Mouse (Mus musculus): Measurements from ENCODE around the gene Exoc3l2.

Gene Exoc3l2

DNA sequence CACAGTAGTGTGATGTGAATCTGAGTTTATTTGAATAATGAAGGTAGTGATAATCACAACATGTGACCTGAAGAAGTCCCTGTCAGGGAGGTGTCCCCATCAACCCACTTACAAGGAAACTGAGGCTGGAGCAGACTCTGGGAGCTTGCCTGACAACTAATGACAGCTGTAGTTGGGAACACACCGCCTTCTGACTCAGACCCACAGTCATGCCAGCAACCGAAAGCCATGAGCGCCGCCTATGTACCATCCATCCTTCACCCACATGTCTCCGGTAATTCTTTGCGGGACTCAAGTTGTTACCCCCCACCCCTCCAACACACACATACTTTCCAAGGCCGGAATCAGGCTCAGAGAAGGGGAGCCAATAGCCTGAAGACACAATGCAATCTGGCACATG lies 6.5 kb upstream of the Exoc3l2 start:
- no peak for DNase-seq (ENCODE audit: low read depth)

DNA sequence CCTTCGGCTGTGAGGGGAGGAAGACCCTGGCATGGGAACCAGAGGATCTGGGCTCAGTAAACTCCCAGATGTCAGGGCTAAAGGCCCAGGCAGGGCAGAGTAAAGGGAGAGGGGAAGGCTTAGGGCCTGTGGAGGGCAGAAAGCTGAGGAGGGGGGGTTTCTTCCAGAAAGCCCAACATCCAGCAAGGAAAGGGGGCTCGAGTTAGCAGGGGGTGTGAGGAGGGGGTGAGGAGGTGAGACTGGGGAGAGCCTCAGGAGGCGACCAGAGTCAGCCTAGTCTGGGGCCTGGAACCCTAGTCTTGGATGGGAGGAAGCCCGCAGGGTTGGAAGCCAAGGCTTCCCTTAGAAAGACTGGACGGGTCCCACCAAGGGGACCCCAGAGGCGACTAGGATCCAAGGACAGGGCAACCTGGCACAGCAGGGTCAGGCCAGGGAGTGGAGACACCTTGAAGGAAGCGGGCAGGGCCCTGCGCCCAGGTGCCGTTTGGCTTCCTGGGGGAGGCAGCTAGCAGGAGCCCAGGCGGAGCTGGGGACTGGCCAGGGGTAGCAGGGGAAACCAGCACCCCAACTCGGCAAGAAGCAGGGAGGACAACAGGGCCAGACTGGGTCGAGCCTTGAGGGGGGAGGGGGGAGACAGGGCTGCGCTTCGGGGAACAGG lies 5.6 kb upstream of the Exoc3l2 start:
- DNase-seq (ENCODE audit: low read depth) = no peak

DNA sequence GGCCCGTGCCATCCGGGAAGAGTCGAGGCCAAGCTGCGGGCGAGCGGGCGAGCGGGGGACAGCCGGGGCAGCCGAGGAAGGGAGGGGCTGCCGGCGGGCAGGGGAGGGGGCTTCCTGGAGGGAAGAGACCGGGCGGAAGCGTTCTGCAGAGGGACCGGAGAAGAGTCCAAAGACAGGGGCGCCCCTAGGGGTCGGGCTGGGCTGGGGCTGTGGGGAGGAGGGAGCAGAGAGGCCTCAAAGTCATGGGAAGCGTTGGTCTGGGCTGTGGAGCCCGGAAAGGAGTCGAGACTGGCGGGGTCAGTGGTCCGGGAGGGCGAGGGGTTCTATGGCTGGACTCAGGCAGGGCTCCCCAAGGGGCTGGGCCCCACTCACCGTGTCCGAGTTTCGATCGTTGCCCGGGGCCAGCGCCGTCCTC lies 5.1 kb upstream of the Exoc3l2 start:
- DNase-seq (ENCODE audit: low read depth) = peak; percentile 71

DNA sequence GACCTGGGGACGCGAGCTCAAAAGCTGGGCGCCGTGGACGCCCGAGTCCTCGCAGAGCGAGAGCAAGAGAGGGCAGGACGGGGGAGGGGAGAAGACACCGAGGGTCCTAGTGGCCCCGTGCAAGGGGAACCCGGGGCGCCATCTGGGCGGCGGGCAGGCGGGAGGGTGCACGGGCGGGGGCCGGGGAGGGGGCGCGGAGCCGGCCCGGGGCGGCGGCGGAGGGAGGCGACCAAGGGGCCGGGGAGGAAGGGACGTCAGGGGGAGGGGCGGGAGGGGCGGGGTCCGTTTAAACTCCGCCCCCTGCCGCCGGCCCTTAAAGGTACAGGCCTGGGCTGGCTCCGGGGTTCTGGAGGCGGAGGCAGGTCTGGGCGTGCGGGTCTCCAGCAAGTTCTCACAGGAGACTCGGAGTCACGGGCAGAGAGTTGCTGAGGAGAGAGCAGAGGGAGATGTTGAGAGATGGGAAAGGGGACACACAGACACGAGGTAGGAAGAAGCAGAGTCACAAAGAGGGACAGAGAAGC lies 4.5 kb upstream of the Exoc3l2 start, which contains the start of gene Mark4:
Mark4 (minus strand) TSS at position 231 of the 521 bp plus-strand sequence.
- DNase-seq (ENCODE audit: low read depth) = peak; percentile 87

DNA sequence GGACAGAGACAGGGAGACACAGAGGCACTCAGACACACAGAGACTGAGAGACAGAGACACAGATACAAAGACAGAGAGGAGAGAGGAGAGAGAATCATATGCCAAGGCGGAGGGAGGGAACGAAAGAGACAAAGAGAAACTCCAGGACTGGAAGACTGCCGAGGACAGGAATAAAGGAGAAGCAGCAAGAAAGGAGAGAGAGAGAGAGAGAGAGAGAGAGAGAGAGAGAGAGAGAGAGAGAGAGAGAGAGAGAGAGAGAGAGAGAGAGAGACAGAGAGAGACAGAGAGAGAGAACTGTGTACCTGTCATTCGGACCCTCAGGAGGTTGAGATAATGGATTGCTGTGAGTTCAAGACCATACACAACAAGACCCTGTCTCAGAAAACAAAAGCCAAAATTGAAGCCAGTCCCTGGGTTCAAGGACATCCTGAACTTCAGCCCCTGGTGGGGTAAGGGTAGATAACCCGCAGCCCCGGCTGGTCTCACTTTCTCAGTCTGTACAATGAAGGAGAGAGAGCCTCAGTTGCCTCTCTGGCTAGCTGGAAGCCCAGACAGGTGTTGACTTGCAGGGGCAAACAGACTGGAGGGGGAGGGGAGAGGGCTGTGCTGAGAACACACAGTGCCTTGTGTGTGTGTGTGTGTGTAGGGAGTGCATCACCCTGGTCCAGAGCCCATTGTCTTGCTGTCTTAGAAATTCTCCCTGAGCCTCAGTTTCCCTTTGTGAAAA lies 3.8 kb upstream of the Exoc3l2 start:
- DNase-seq (ENCODE audit: low read depth) = no peak

DNA sequence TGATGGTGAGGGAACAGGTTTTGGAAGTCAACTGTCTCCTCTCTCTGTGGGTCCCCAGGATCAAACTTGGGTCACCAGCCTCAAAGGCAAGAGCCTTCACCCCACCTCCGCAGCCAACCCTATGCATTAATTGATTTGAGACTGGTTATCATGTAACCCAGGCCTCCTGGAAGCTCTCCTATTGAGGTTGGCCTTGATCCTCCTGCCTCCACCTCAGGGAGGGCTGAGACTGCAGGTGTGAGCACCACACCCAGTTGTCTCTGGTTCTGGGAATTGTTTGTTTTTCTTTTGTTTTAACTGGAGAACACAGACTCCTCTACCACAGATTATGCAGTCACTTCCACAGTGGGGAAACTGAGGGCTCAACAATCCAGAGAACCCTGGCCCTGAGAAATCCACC lies 2.6 kb upstream of the Exoc3l2 start:
- DNase-seq (ENCODE audit: low read depth) = no peak

DNA sequence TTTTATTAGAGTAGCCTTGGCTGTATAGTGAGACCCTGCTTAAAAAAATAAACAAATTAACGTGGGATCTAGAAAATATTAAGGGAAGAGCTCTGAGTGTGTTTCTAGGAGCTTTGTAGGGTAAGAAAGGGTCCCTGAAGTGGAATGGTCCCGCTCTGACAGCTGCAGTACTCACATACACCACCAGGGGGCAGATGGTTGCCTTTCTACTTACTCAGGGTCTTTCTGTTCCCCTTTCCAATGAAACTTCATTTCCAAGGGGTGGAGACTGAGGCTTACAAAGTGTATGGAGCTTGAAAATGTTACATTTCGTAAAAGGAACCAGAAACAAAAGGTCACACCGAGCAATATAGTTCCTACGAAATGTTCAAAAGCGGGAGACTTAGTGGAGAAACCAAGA lies 1.6 kb upstream of the Exoc3l2 start:
- DNase-seq (ENCODE audit: low read depth) = peak; percentile 82

DNA sequence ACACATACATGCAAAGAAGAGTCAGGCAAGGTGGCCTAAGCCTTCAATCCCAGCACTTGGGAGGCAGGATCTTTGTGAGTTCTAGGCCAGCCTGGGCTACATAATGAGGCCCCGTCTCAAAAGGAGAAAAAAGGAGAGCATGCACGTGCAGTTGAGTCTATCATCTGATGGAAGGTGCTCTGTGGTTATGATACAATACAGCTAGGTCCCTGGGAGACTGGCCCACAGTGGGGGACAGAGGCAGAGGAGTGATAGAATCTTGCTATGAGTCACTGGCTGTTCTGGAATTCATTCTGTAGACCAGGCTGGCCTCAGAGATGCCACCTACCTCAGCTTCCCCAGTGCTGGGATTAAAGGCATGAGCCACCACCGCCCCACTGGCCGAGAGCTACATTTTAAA lies 688 bp upstream of the Exoc3l2 start:
- DNase-seq (ENCODE audit: low read depth) = peak; percentile 69

DNA sequence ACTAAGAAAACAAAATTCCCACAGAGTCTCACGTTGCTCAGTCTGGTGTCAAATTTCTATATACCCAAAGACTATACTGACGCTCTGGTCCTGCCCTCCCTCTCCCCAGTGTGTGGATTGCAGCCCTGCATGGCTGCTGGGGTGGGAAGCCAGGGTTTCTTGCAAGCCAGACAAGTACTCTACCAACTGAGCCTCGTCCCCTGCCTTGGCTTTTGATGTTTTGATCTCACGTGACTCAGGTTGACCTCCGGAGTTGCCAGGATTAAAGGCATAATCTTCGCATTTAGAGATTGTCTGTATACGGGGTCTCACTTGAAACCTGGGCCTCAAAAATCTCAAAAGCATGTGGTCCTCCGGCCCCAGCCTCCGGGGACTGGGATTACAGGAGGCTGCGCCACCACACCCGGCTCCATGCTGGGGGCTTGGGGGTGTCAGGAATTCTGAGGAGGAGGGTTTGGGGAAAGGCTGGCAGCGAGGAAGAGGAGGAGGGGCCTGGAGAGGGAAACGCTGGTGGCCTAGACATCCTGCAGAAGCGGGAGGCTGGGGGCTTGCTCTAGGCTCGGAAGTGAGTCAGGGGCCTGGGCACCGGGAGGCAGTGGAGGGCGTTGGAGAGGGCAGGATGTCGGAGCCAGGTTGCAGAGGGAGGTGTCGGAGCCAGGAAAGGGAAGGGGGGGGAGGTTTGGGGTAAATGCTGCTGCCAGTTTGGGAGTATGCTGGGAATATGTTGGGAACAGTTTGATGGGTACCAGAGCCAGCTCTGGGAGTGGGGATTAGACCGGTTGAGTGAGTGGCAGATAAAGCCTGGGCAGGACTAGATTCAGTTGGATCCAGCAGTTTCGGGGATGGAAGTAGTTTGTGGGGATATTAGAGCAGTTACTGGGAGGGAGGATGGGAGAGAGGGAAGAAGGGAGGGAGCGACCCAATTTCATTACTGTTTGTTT lies 1.5 kb downstream of the Exoc3l2 start:
- DNase-seq (ENCODE audit: low read depth) = peak; percentile 72

DNA sequence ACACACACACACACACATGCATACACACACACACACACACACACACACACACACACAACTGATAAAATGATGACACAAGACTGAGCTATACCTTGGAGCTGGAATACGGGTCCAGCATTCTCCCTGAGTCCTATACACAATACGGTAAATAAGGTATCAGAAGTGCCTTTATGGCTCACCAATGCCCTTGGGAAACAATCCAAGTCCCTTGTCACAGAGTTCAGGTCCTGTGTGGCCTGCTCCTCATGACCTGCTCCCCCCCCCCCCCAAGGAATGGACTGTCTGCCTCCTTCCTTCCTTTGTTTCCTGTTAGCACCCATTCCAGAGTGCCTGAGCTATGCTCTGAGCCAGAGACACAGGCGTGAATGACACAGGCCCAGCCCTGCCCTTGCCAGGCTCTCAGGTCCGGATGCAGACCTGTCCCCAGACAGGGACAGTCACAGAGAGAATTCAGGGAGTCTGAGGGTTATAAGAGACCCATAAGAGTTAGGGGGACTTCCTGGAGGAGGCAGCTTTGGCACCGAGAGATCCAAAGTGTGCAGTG lies 3.5 kb downstream of the Exoc3l2 start:
- DNase-seq (ENCODE audit: low read depth) = peak; percentile 54

DNA sequence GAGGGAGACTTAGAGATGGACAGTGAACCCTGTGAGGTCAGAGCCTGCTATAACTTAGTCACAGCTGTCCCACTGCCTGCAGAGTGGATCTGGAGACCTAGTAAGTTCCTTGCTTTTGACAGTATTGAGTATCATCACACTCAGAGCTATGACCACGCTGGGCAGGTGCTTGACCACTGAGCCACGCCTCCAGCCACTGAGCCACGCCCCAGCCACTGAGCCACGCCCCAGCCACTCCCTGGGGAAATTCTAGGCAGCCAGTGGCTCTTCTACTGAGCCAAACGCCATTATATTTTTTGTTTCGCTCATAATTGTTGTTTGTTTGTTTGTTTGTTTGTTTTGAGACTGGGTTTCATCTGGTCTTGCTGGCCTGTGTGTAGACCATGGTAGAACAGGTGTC lies 4.5 kb downstream of the Exoc3l2 start:
- DNase-seq (ENCODE audit: low read depth) = peak; percentile 62

DNA sequence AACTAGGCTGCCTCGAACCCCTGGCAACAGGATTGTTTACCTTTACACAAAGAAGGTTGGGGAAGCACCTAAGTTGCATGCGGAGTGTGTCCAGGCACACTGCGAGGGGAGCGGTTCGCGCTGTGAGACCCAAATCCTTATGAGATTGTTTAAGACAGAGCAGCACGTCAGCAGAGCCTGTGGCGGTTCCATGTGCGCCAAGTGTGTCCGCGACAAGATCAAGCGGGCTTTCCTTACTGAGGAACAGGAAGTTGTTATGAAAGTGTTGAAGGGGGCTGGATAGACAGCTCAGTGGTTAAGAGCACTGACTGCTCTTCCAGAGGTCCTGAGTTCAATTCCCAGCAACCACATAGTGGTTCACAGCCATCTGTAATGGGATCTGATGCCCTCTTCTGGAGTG lies 5.1 kb downstream of the Exoc3l2 start:
- DNase-seq (ENCODE audit: low read depth) = no peak

DNA sequence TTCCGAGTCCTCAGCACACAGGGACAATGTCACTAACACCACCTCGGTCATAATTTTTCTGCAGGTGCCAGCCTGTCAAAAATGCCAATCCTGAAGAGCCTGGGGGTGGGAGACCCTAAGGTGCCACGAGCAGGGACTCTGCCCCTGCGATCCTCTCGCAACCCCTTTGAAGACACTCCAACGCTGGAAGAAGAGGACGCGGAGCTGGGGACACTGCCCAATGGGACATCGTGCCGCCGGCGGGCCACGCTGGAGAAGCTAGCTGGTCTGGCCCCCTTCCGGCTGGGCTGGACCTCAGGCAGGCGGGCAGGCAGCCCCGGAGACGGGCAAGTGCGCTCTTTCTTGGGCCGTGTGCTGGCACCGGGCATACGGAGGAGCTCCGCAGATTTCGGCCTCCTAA lies 6.3 kb downstream of the Exoc3l2 start:
- DNase-seq (ENCODE audit: low read depth) = no peak

DNA sequence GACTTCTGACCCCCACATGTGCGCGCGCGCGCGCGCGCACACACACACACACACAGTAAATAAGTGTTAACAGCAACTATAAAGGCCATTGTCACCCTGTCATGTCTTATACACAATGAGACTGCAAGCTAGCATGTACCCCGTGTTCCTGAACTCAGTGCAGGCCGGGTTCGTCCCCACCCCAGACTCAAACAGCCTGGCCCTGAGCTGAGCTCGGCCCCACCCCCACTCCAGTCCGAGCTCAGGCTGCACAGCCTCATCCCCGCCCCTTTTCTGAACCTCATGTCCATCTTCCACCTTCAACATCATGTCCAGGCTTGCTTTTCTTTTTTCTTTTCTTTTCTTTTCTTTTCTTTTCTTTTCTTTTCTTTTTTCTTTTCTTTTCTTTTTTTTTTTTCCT lies 7.2 kb downstream of the Exoc3l2 start:
- no peak for DNase-seq (ENCODE audit: low read depth)

DNA sequence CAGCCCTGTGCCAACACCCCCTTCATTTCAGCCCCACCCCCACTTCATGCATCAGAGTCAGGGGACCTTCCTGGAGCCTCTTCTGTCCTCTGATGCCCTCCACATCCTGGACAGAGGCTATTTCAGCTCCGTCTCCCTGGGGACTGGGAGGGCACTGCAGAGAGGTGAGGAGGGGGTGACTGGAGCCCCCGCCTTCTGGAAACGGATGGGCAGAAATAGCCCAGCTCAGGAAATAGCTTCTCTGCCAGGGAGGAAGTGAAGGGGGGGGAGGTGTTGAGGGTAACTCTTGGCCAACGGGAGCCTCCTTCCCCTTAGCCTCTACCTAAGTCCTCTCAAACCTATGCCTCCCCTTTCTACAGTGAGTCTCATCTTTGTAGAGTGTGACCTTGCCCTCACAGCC lies 9.3 kb downstream of the Exoc3l2 start:
- peak; percentile 74 for DNase-seq (ENCODE audit: low read depth)

DNA sequence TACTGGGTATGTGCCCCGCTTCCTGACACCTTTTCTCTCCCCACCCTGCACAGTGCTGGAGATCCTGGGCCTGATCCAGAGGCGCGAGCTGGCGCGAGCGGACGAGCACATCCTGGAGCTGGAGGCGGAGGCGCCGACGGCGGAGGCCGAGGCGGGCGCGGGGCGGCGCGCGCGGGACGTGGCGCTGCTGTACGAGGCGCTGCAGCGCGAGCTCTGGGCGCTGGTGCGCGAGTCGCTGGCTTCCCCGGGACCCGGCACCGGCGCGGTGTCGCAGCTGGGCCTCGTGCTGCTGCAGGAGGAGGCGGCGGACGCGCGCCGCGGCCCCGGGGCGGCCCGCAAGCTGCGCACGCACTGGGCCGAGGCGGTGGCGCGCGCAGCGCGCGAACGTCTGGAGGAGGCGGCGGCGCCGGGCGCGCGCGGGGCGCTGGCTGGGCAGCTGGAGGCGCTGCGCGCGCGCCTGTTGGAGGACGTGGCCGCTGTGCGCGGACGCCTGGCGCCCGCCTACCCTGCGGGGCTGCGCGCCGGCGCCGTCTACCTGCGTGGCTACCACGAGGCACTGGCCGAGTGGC lies 10.8 kb downstream of the Exoc3l2 start:
- DNase-seq (ENCODE audit: low read depth) = no peak

DNA sequence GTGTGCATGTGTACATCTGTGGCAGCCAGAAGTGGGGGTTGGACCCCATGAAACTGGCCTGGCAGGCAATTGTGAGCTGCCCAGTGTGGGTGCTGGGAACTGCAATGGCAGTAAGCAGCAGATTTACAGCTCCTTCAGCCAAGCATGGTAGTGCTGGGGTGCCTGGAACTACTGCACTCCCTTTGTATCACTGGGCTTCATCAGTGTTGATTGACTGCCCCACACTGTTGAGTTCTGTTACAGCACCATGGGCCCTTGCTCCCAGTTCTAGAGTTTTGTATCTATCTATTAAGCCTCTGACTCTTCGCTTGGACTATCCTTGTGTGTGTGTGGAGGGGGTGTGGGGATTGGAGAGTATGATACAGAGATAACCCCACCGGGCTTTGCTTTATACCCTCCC lies 14.0 kb downstream of the Exoc3l2 start:
- DNase-seq (ENCODE audit: low read depth) = peak; percentile 65

DNA sequence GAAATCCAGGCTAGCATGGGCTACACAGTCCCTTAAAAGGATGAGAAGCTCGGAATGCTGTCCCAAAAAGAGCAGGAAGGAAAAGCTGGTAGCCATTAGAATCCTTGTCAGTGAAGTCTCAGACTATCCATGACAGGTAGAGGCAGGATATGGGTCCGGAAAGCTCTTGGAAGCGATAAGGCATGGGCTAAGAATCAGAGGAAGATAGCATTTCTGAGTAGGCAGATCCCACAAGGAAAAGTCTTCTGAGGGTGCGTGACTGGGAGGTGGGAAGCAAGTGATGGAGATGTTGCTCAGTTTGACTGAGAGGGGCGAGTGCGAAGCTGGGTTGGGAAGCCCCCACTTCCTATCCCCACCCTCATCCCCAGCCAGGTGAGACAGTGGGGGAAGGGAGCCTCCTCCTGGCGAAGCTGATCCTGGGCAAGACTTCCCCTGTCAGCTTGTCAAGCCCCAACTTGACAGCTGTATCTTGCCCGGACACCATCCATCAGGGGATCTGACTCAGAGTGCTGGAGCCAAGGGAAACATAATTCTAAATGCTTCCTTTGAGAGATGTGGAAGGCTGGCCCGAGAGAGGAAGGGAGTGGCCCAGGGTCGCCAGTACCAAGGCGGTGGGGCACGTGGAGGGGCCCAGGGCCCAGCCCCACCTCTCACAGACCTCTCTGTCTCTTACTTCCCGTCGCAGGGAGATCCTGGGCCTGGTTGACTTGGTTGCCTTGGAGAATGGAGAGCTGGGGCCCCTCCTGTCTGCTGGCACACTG lies 14.7 kb downstream of the Exoc3l2 start:
- DNase-seq (ENCODE audit: low read depth) = no peak

DNA sequence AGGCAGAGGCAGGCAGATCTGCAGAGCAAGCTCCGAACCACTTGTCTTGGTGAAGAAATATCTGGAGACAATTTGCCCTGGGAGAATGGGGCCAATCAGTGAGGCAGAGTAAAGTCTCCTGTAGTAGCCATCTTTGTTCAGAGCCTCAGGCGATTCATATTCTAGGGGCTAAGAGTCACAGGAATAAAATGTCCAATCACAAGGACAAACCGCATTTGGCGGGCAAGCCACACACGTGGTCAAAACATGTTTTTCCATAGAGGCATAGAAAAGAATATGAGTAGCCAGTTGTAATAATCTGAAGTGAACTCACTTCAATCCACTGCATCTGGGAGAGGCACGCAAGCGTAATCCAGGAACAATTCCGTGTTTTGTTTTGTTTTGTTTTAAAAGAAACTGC lies 20.1 kb downstream of the Exoc3l2 start:
- DNase-seq (ENCODE audit: low read depth) = no peak

DNA sequence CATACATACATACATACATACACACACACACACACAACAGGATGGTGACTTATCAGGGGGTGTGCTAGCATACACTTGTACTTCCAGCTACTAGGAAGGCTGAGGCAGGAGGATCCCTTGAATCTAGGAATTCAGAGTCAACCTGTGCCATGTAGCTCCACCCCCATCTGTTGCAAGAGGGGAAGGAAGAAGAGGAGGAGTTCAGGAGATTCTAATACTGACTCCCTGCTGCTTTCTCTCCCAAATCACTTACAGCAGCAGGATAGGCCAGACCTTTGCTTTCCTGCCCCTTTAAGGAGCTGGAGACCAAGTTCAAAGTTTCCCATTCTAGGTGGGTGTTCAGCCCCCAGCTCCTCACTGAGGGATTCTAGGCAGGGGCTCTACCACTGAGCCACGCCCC lies 22.4 kb downstream of the Exoc3l2 start:
- DNase-seq (ENCODE audit: low read depth) = no peak

DNA sequence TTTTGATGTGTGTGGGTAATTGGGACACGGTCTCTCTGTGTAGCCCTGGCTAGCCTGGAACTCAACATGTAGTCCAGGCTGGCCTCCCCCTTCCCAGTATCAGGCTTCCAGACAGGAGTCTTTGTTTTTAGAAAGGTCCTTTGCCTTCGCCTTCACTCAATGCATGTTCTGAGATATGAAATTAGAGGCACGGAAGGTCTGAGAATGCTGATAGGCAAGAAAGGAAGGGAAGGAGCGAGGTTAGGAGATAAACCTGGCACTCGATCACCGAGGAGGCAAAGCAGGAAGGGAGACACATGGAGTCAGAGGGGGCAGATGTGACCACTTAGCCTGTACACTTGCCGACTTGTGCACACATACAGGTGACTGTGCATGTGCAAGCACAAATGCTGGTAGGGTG lies 23.4 kb downstream of the Exoc3l2 start:
- DNase-seq (ENCODE audit: low read depth) = no peak
